Mouse (Mus musculus): Measurements from ENCODE around the gene Abcc3. TPM values are rescaled to one million over a fixed set of nuclear protein-coding genes. Genes with fewer than 3 reads are reported as not detected.

The Abcc3 gene
- total RNA-seq (2021), result 1 to 10 TPM; 1.6 to 1.8 TPM

DNA sequence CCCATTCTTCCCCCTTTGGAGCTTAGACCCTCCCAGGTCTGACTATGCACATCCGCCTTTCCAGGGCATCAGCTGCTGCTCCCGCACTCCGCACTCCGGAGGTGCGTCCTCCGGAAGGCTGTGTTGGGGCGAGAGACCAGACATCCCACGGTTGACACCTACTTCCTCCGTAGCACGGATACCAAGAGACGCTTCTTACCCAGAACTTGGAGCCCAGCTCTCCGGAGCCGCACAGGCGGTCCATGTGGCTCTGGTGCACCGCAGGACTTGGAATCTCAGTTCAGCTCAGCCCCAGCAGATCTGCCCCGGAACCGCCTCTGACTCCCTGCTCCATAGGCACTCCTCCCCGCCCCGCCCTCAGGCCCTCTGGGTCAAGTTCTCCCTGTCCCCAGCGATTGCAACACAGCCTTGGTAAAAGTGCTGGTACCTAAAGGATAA lies at the start of gene Abcc3:
TSS of gene Abcc3 (minus strand) at position 326 of the 438 bp plus-strand sequence.
- no peak for DNase-seq

DNA sequence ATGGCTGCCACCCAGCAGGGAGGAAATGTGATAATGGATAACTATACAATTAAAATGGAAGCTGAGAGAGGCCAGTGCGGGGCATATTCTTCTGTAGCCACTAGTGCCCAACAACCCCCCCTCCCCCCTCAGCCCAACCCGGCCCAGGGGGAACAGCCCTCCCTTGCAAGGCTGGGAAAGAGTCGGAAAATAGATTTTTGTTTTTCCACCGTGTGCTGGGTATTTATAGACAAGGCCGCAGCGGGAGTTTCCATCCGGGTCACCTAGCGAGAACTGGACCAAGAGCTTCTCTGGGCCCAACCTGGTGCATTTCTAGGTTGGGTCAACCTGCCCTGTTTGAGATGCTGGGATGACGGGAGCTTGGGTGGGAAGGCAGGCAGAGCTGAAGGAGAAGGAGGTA lies 49.0 kb upstream of the Abcc3 start:
- no peak for DNase-seq

GRCm38 (mm10) chr11:94441122-94441521 lies 48.3 kb upstream of the Abcc3 start:
- DNase-seq, result peak; percentile 41

- no peak for DNase-seq
Observed at GRCm38 (mm10) chr11:94440421-94440820, 47.6 kb upstream of the Abcc3 start.

- no peak for DNase-seq
Observed at GRCm38 (mm10) chr11:94429011-94429651, 36.3 kb upstream of the Abcc3 start.

DNA sequence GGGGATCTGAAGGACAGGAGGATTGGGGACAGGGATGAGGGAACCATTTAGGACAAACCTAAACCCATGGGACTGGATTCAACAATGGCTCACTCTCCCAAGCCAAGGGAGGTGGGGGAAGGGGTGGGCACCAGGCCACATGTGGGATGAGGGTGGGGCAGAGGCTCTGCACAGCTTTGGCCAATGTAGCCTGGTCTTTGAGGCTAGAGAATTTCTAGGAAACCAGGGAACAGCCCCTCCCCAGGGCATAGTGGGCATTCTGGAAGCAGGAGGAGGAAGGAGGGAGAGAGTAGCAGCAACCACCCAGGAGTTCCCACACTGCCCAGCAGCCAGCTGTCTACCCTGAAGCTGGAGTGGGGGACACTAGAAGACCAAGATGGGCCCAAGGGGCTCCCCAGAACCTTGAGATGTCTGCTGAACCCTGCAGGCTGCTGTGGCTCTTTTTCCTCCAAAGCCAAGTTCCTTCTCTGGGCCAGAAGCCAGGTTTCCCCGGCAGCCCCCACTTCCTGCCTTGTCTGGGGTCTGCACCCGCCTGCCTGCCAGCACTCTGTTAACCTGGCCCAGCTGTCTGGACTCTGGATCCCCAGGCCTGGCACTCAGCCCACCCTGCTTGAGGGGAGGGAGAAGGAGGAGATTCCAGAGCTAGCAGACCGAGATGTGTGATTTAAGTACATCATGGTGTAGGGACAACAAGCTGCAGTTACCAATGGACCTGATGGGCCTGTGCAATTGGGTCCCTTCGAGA lies 35.5 kb upstream of the Abcc3 start:
- DNase-seq, result peak; percentile 94

GRCm38 (mm10) chr11:94425656-94426055 lies 32.9 kb upstream of the Abcc3 start:
- no peak for DNase-seq

DNA sequence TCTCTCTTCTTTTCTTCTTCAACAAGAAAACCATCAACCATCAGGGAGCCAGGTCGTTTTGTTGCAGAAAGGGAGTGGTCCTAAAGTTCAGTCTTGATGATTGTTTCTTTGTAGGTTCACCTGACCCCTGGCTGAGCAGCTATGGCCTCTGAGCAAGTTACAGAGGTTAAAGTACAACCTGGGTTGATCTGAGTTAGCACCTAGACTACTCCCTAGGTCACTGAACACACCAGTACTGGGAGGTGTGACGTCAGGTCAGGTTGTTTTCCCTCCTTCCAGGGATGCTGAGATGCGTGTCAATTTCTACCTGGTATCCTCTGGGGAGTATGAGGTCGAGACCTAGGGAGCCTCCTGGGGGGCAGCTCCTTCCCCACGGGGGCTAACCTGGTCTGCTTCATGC lies 32.4 kb upstream of the Abcc3 start:
- DNase-seq, result no peak

DNA sequence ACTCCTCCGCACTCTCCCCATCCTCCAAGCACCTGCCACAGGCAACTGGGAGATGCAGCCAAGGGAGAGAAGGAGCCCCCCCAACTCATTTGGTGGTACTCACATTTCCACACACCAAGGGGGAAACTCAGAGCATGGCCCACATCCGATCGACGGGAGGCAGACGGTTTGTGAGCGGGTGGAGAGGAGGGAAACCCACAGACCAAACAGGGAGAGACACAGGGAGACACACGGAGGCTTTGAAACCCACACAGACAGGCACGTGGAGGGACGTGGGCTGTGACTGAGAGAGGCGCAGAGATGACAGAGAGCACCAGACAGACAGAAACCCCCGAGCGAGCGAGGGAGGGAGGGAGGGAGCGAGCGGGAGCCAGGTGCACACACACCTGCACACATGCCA lies 31.6 kb upstream of the Abcc3 start:
- no peak for DNase-seq

- DNase-seq, result no peak
Observed at GRCm38 (mm10) chr11:94423855-94424254, 31.1 kb upstream of the Abcc3 start.

GRCm38 (mm10) chr11:94420991-94421390 lies 28.2 kb upstream of the Abcc3 start:
- no peak for DNase-seq

- peak; percentile 65 for DNase-seq
Observed at GRCm38 (mm10) chr11:94420325-94420724, 27.5 kb upstream of the Abcc3 start.

- no peak for DNase-seq
Observed at GRCm38 (mm10) chr11:94419004-94419727, 26.4 kb upstream of the Abcc3 start.

DNA sequence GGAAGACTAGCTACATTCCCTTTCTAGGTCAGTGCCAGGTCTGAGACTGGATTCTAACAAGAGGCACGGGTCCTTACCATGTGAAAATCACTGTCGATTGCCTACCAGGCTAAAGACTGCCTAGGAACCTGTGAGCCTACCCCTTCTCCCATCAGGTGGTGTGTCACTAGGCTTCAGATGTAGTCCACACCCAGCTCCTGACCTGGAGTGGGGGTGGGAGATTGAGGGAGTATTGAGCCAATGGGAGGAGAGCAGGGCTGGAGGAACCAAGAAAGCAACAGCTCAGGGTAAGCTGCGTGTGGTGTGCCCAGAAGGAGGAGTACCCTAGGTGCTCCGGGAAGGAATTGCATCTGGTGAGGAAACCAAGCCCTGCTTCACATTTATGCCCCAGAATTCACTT lies 21.2 kb upstream of the Abcc3 start:
- DNase-seq, result no peak

GRCm38 (mm10) chr11:94413516-94413915 lies 20.7 kb upstream of the Abcc3 start:
- DNase-seq, result peak; percentile 45

- DNase-seq, result no peak
Observed at GRCm38 (mm10) chr11:94412998-94413469, 20.2 kb upstream of the Abcc3 start.

GRCm38 (mm10) chr11:94412562-94412961 lies 19.8 kb upstream of the Abcc3 start:
- no peak for DNase-seq

DNA sequence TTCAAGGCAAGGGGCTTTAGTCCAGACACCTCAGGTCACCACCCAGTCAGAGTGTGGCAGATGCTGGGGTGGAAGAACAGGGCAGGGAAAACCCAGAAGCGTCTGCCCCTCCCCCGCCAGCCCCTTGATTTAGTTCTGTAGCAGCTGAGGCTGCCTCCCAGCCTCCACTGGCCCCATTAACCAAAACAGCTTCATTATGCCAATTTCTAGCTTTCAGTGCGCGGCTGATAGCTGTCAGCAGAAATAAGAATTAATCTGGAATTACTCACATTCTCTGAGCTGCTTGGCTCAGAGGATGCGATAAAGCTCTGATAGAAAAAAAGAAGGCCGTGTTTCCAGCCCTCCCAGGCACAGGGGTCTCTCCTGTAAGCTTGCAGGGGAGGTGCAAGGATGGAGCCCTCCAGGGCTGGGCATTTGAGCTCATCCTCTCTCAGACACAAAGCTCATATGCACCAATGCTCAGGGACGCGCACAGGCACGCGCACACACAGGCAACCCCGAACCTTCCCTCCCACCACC lies 15.1 kb upstream of the Abcc3 start:
- no peak for DNase-seq

- DNase-seq, result no peak
Observed at GRCm38 (mm10) chr11:94405348-94405747, 12.6 kb upstream of the Abcc3 start.

GRCm38 (mm10) chr11:94404641-94405260 lies 12.0 kb upstream of the Abcc3 start:
- peak; percentile 89 for DNase-seq

DNA sequence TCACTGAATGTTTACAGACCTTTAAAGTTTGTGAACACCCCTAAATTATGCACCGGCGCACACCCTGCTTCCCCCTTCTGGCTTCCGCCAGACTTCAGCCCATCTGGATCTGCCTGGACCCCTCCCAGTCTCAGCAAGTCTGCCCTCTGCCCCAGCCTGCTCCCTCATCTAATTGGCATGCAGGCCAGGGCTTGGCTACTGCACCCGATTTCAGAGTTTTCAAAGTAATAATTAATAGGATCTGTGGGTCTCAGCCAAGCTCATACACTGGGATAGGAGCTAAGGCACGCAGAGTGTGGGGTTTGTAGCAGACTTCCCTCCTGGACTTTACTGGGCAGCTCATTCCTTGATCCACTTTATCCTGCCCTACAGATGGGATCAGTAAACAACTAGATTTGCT lies 11.4 kb upstream of the Abcc3 start:
- no peak for DNase-seq

- DNase-seq, result no peak
Observed at GRCm38 (mm10) chr11:94403757-94404156, 11.0 kb upstream of the Abcc3 start.

- DNase-seq, result no peak
Observed at GRCm38 (mm10) chr11:94402731-94403130, 9.9 kb upstream of the Abcc3 start.
